Mouse (Mus musculus): ENCODE measurements around the gene Gm49393.

Gene Gm49393

GRCm38 (mm10) chr13:60809690-60810089 lies 125.7 kb downstream of the Gm49393 start:
- DNase-seq (ENCODE audit: low spot score) = no peak
